8 mouse cellular contexts compared by ENCODE assay signal in the genomic region with DNA sequence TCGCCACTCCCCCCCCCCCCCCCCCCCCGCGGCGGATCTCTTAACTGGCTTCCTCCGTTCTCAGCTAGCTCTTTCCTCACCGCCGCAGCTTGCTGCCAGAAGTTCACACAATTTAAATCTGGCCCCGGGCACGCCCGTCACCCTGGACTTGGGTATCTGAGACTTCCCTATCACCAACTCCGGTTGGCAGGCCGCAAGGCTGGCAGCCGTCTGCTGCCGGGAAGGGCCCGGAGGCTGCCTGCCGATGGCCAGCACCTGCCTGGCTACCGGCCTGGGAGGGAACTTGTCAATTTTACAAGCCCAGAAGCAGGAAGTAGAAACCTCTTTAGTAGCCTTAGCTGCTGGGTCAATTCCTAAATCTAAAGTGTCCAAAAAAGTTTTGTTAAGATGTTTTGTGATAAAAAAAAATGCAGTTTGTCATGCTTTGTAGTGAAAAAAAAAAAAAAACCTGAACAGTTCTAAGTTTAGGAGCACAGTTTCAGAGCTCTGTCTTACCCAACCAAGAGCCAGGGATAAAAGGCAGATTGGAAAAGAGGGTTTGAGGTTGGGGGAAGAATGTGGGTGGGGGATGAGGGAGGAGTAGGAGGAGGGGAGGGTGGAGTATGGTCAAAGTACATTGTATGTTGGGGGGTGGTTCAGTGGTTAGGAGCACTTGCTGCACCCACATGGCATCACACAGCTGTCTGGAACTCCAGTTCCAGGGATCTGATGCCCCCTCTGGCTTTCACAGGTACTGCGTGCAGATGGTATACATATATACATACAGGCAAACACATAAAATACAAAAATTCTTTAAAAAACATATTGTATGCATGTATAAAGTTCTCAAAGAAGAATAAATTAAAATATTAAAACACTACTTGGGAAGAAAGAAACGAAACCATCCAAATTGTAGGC.
DNase-seq lines count a peak whose midpoint lies in the region; TF ChIP-seq lines count a peak whose summit lies in the region.

No protein-coding gene starts in this region.

- no peak for TF ChIP-seq POLR2A in kidney, adult 2 months (IDR thresholded peaks at IDR 0.05; ENCODE audit: low read depth, low read length)

- peak overlapping the region; percentile 92 for H3K4me3 ChIP-seq in gastrocnemius, adult 2 months
- peak overlapping the region; percentile 94 for H3K4me3 ChIP-seq in kidney, adult 2 months (ENCODE audit: insufficient read depth, low read depth, low read length)

- no peaks in the 10 kb centered on the region for H3K27me3 ChIP-seq in kidney, adult 2 months (replicated peaks; ENCODE audit: control insufficient read depth, insufficient read depth, low read length)

- TF ChIP-seq CTCF in gastrocnemius, adult 2 months (IDR thresholded peaks at IDR 0.05): peak; percentile 50
- TF ChIP-seq CTCF in kidney, adult 2 months (conservative IDR thresholded peaks at IDR 0.05; ENCODE audit: insufficient read depth, insufficient read length, low read depth, low read length): peak; percentile 43

- intact Hi-C loops in gastrocnemius, adult 2 months (cut with DNase I): loop anchor here (2.0 kb wide), 2 partner anchors 52 to 64 kb away; no protein-coding TSS in a partner anchor

- WGBS in kidney, adult 2 months: 12% methylated on average over 15 of the region's 19 CpGs

- no peaks in the 10 kb centered on the region for H3K36me3 ChIP-seq in kidney, adult 2 months (ENCODE audit: control insufficient read depth, insufficient read depth, low read length)

- 0 out of 2 replicates have a peak, but pooled peaks cover 3% of the 10 kb centered on the region for H3K4me1 ChIP-seq in kidney, adult 2 months (ENCODE audit: control insufficient read depth, insufficient read depth, low read length)

- DNase-seq in right cerebral cortex, postnatal 4 days: peak; percentile 64
- no peak for DNase-seq in right cerebral cortex, adult 2 months (ENCODE audit: low spot score in 2 of 2)
- peak; percentile 76 for DNase-seq in cerebellum, adult 8-10 months
- peak; percentile 93 for DNase-seq in gastrocnemius, adult 2 months
- peak; percentile 83 for DNase-seq in kidney, adult 2 months
- DNase-seq in lung, postnatal 10 days: peak; percentile 63
- DNase-seq in ovary, postnatal 36 days (ENCODE audit: low spot score): peak; percentile 14
- no peak for DNase-seq in frontal cortex, postnatal 36 days (ENCODE audit: low spot score in 2 of 2)

- H3K27ac ChIP-seq in gastrocnemius, adult 2 months: peak overlapping the region; percentile 93
- H3K27ac ChIP-seq in kidney, adult 2 months (ENCODE audit: insufficient read depth, low read depth, low read length): peak overlapping the region; percentile 68

Comparison
In these comparisons a context has a peak if more than half of its experiments do, and no peak if none do; other contexts are left out.
1. DNase-seq: peak in right cerebral cortex, postnatal 4 days (single experiment), cerebellum, adult 8-10 months (single experiment), gastrocnemius, adult 2 months (single experiment), kidney, adult 2 months (single experiment), lung, postnatal 10 days (single experiment) and ovary, postnatal 36 days (single experiment); none in right cerebral cortex, adult 2 months (0 of 2) and frontal cortex, postnatal 36 days (0 of 2).